Mouse (Mus musculus) retina, postnatal 7 days (tissue): ENCODE results near the gene Fdx1.
A peak's percentile ranks its signal among the peaks of the same experiment; 100 is the strongest.

Experiments used
- DNase-seq: peaks from one replicate; pipeline ENCODE4 v3.0.0-alpha.2; 2012; ENCODE audit warnings: low read depth, low spot score

The Fdx1 gene

DNA sequence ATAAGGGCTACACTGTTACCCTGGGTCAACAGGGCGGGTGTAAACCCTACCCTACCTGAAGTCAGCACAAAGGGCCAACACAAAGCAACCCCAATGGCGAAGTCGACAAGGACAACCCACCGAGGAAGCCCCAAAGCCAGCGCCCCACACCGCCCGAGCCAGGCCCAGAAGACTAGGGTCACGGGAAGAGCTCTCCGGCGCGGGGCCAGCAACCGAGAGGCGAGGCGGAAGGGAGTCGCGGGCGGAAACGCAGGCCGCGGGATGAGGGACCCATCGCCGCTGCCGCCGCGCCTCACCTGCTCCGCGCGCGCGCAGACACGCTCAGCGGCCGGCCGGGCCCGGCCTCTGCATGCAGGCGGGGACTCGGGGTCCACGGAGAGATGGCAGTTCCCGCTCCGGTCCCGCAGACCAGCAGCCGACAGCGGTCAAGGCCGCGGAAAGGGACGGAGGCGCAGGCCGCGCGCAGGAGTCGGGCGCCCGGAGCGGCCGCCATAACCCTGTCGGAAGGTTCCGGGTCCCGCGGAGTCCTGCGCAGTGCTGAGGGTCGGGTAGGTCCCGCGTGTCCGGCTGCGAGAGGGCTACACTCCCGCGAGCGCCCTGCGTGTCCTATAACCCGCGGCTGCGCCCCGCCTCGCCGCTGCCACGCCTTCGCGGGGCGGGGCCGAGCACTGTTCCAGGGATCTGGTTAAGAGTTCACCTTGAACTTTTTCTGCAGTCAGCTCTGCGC lies at the start of gene Fdx1:
TSS of gene Fdx1 (minus strand) at position 582 of the 727 bp plus-strand sequence.
- DNase-seq, result peak; percentile 35

DNA sequence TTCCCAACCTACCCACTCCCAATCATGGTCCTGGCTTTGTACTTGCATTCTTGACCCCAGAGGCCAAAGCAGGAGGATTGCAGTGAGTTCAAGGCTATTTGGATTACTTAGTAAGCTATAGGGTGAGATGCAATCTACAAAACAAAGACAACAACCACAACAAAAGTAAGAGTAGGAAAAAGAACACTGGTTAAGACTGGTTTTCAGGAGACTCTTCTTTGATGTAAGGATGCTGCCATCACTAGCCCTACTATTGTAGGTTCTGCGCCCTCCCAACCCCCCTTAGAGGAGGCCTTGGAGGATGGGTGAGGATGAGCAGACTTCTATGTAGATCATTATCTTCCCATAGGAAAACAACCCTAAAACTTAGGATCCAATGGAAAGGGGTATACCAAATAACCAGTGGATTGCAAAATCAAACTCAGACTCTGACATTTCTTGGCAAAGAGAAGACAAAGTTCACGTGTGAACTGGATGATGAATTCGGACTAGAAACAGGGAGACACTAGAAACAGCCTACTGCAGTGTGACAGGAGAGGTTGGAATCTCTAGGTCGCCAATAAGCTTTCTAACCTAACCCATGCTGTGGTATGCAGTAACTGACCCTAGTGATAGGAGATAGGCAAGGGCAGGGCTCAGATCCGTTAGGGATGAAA lies 49.6 kb upstream of the Fdx1 start:
- no peak for DNase-seq

DNA sequence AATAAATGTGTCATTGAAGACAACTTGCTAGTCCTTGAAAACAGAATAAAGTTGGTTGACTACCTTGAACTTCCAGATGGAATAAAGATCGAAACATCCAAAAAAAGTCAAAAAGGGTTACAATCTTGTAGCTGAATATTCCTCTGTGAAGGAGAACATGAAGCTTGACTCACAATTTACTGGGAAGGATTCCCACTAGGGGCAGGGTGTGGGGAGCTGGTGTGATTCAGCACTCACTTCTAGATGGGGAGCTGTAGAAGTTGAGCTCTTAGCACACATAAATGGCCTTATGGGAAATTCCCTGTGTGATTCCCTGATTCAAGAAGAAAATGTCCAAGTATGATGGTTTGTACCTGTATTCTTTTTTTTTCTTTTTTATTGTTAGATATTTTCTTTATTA lies 49.0 kb upstream of the Fdx1 start:
- DNase-seq, result no peak

- DNase-seq, result no peak
Measured at GRCm38 (mm10) chr9:52008511-52008910, 45.2 kb upstream of the Fdx1 start.

- no peak for DNase-seq
Measured at GRCm38 (mm10) chr9:52007341-52007740, 44.0 kb upstream of the Fdx1 start.

GRCm38 (mm10) chr9:52003501-52003900 lies 40.1 kb upstream of the Fdx1 start:
- no peak for DNase-seq

DNA sequence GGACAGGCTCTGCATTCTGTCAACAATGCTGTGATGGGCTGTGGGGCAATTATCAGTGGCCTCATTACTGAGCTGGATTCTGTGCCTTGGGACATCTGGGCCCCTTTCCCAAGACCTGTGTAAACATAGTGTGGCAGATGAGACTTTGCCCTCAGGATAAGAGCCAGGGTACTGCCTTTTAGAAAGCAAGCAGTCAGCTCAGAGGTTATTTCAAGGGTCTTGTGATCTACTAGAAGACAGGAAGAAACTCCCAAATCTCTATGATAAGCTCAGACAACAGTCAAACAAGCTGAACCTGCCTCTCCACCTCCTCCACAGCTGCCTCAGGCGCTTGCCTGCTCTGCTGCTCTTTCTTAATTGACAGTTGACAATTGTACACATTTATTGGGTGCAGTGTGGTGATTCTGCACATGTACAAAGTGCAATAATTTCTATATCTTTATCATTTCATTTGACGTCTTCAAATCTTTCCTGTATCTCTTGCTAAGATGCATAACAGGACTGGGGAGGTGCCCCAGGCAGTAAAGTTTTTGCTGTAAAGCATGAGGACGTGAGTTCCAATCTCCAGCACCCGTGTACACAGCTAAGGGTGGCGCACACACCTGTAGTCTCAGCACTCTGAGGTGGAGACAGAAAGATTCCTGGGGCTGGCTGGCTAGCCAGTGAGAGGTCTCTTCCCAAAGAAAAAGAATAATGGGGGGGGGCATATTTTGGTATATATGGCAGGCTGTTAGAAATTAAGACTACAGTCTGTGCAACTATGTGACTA lies 32.2 kb upstream of the Fdx1 start:
- DNase-seq, result no peak

- DNase-seq, result no peak
Measured at GRCm38 (mm10) chr9:51994636-51995260, 31.4 kb upstream of the Fdx1 start.

GRCm38 (mm10) chr9:51993486-51994275 lies 30.3 kb upstream of the Fdx1 start:
- no peak for DNase-seq

- DNase-seq, result no peak
Measured at GRCm38 (mm10) chr9:51991241-51991876, 28.0 kb upstream of the Fdx1 start.

DNA sequence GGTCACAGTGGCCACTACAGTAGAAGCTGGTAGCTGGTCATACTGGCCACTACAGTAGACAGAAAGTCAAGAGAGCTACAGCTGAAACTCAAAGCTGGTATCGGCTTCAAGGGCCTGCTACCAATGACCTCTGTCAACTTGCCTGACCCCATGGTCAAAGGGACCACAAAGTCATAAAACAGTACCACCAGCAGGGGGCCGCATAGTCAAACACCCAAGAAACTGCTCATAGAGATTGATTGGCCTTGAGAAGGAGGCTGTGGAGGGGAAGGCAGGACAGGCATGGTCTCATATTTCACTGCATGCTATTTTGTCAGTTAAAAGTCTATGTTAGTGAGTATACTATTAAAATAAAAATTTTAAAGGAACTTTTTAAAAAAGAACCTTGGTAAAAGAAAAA lies 27.5 kb upstream of the Fdx1 start:
- no peak for DNase-seq

- no peak for DNase-seq
Measured at GRCm38 (mm10) chr9:51985493-51986099, 22.2 kb upstream of the Fdx1 start.

GRCm38 (mm10) chr9:51981131-51981530 lies 17.8 kb upstream of the Fdx1 start:
- DNase-seq, result no peak

GRCm38 (mm10) chr9:51979301-51979700 lies 15.9 kb upstream of the Fdx1 start:
- no peak for DNase-seq

- no peak for DNase-seq
Measured at GRCm38 (mm10) chr9:51978545-51979259, 15.3 kb upstream of the Fdx1 start.

DNA sequence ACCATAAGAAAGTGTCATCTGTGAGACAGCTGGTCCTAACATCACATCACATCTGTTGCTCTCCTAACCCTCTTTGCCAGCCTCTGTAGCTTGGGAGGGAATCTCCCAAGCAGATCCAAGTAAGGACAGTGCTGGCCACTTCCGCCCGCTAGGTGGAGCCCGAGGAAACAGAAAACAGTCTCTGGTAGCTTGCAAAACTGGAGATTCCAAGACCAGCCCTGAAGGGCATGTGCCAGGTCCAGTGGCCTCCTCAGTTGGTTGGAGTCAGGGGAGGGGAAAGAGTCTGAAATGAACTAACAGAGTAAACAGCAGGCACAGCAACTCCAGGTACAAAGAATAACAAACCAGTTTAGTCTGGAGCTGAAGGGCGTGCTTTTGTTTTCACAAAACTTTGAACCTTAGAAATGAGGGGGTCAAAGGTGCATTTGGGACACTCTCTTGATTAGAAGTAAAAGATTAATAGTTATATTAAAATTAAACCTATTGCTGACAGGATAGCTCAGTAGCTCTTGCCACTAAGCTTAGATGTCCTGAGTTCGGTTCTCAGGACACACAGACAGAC lies 14.2 kb upstream of the Fdx1 start:
- DNase-seq, result no peak

GRCm38 (mm10) chr9:51974871-51975270 lies 11.5 kb upstream of the Fdx1 start:
- no peak for DNase-seq

DNA sequence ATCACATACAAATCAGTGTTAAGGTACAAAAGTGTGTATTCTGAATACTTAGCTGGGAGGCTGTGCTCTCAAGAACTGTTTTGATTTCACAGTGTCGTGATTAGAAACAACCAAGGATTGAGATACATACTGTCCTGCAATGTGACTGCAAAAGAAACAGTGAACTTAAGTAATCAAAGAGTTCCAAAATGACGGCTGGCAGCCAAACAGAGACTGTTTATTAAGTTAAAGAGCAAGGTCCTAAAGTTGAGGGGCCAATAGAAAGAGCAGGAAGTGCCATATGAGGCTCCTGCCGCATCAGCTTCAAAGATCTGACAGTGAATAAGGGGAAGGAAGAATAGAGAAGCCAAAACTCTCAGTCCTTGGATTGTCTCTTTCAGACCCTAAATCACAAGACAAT lies 10.5 kb upstream of the Fdx1 start:
- DNase-seq, result no peak

GRCm38 (mm10) chr9:51966373-51966772 lies 3.0 kb upstream of the Fdx1 start:
- no peak for DNase-seq
